Mouse (Mus musculus) layer of hippocampus, postnatal 25 days (tissue): ENCODE data around the gene Rplp0. TPM values are rescaled to one million over a fixed set of nuclear protein-coding genes. Genes with fewer than 3 reads are reported as not detected.
"Not testable (repeated sequence)": the region's sequence is repeated elsewhere in the genome, so short reads cannot be mapped to it uniquely, and the experiment has no call there.

Source experiments
- DNase-seq, 2 experiments: peaks; one replicate each; pipeline ENCODE4 v3.0.0; 2022; ENCODE audit warnings: mixed read lengths in 2 of 2, low spot score in 1 of 2; ENCODE audit errors: extremely low spot score in 1 of 2
- microRNA-seq, 2 experiments: library from miRNA; unstranded; fragments of <30 nt; microRNA quantifications; one replicate each; pipeline ENCODE4 v1.2.0; 2021
- total RNA-seq, 2 experiments: library from RNA; stranded (reverse); gene quantifications; 2 replicates each; pipeline ENCODE4 v1.2.3; 2021

The Rplp0 gene
- total RNA-seq, 2 experiments from 2014 or later, result 251 to 264 TPM

- DNase-seq, result not testable (repeated sequence)
Observed at GRCm38 (mm10) chr5:115577686-115578085, 18.4 kb downstream of the Rplp0 start.

- no peak for DNase-seq
Observed at GRCm38 (mm10) chr5:115578922-115579321, 19.7 kb downstream of the Rplp0 start.

- no peak for DNase-seq
Observed at GRCm38 (mm10) chr5:115579363-115579762, 20.1 kb downstream of the Rplp0 start.

DNA sequence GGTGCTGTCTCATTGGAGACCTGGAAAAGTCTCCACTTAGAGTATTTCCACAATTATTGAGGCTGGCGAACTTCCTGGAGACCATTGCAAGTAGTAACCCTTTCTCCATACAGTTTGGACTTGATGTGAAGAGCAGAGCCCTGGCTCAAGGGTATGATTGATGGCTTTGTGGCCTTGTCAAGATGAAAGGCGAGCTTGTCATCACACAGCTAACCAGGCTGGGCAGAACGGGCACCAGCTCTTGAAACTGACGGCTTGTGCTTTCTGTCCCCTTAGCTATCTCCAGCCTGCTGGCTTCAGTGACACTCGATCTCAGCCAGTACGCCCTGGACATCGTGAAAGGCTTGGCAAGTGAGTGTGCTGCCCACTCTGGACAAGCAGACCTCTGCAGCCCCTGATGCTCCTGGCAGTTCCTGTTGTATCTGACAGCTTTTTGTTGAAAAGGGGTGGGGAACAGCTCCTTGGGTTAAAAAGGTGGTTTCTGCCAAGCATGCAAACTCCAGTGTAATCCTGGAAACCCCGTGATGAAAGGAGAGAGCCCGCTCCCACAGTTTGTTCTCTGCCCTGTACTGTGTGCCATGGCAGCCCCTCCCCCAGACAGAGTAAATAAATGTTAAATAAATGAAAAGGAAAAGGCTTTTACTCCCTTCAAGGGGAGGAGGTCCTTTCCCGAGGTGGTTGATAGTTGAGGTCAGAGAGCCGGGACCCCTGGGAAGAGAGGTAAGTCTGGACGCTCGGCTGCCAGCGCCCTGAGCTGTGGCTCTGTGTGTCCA is 21.1 kb downstream of the Rplp0 start:
- no peak for DNase-seq

- DNase-seq, result no peak
Observed at GRCm38 (mm10) chr5:115581662-115582061, 22.4 kb downstream of the Rplp0 start.

GRCm38 (mm10) chr5:115585616-115586015 is 26.3 kb downstream of the Rplp0 start:
- DNase-seq, result no peak

DNA sequence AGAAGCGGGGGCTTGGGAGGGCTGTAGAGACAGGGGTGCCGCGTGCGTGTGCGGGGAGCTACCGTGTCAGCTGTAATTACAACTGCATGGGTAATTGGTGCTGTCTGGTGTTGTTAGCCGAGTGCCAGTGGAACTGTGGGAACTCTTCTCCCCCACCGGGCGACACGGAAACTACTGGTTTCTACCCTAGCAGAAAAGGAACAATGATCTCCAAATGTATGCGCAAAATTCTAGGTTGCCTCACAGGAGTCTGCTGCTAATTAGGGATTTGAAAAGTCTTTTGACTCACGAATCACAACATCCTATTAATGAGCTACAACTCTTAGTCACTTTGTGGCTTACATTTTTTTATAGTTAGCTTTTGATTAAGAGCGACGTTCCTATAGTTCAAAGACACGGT is 26.9 kb downstream of the Rplp0 start:
- DNase-seq, result no peak

- no peak for DNase-seq
Observed at GRCm38 (mm10) chr5:115586780-115587179, 27.5 kb downstream of the Rplp0 start.

GRCm38 (mm10) chr5:115591028-115591427 is 31.8 kb downstream of the Rplp0 start:
- no peak for DNase-seq

DNA sequence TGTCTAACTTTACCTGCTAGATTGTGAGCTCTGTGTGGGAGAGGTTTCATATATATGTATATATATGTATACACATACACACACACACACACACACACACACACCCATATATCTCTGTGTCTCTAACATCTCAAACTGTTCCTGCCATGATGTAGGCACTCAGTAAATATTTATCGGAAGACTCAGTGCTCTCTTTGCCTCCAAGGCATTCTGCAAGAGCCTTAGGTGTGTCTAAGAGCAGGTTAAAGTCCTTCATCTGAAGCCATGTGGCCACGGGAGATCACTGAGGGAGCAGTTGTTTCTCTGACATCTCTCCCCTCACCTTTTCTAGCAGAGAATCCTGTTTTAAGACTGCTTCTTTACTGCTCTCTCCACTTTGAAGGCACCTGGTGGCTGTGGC is 32.2 kb downstream of the Rplp0 start:
- DNase-seq, result no peak

DNA sequence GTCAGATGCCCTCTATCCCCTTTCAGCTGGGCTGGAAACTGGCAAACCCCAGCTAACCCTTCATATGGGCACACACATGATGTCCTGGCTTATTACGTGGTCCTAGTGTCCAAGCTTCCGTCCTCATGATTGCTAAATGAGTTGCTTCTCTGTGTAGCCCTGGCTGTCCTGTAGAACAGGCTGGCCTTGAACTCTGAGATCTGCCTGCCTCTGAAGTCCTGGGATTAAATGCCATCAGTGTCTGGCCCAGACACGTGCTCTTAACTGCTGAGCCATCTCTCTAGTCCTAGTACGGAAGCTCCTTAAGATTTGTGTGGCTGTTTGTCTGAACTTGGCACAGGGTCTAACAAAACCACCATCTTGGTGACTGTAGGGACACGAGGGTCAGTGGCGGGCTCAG is 44.3 kb downstream of the Rplp0 start:
- DNase-seq, result no peak

- DNase-seq, result no peak
Observed at GRCm38 (mm10) chr5:115611566-115611965, 52.3 kb downstream of the Rplp0 start.

Small RNA genes within 50 kb of the gene (microRNA-seq; reads per million reads assigned to microRNA genes)
- gene Mir7029, result 0.92 to 1.2 reads per million in 2 experiments

Other genes starting within 250 kb of the Rplp0 start
- 10 to 100 TPM; 79.8 to 90.6 TPM for gene Srsf9, start 232.3 kb upstream of the Rplp0 start, total RNA-seq
- gene Gatc, start 218.3 kb upstream of the Rplp0 start, total RNA-seq, result 10 to 100 TPM; 21.5 to 24.4 TPM
- 10 to 100 TPM; 22.9 to 28.6 TPM for gene Triap1, start 218.2 kb upstream of the Rplp0 start, total RNA-seq
- 100 to 1,000 TPM; 814 to 862 TPM for gene Cox6a1, start 210.5 kb upstream of the Rplp0 start, total RNA-seq
- 10 to 100 TPM; 52.5 to 57.1 TPM for gene Msi1, start 129.9 kb upstream of the Rplp0 start, total RNA-seq
- gene Pla2g1b, start 93.2 kb upstream of the Rplp0 start, total RNA-seq, result not detected
- gene Sirt4, start 74.7 kb upstream of the Rplp0 start, total RNA-seq, result 10 to 100 TPM; 27.6 to 39.7 TPM
- gene Pxn, start 52.8 kb upstream of the Rplp0 start, total RNA-seq, result 10 to 100 TPM; 30.9 to 41.9 TPM
- gene Gcn1l1, start 5.8 kb downstream of the Rplp0 start, total RNA-seq, result 10 to 100 TPM; 65.8 to 79.7 TPM
- gene Rab35, start 72.4 kb downstream of the Rplp0 start, total RNA-seq, result 10 to 100 TPM; 87.5 to 96.9 TPM
- gene Bicdl1, start 172.2 kb downstream of the Rplp0 start, total RNA-seq, result 100 to 1,000 TPM; 117 to 122 TPM